Mouse (Mus musculus): ENCODE measurements at regions not wholly inside any gene's neighbourhood (a gene's known extent, or its start where the extent isn't known, plus 50 kb on each side); places are given as distances from the start of the nearest gene placed in this dataset.

DNA sequence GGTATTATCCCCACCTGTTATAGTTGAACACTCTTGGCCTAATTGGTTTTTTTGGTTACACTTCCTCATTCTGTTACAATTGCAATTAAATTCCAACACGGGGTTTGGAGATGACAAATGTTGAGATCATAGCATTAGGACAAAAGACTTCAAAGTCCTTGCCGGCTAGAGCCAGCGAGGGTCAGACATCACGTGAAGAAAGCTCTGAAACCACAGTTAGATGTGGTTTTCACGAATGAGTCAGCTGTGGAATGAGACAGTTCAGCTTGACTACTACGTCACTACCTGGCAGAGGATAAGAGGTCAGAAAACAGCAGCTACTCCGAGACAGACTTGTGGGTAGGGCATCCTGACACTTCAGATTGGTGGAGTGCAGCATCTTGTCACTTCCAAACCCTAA is 55.5 kb upstream of the Trio start:
- TF ChIP-seq CTCF (IDR thresholded peaks at IDR 0.05; ENCODE audit: low read depth) (no peak), EP300 (IDR thresholded peaks at IDR 0.05; ENCODE audit: low read depth) (no peak)
